Mouse (Mus musculus): ENCODE results near the gene Col1a2.

The Col1a2 gene

GRCm38 (mm10) chr6:4590089-4590488 lies 85.5 kb downstream of the Col1a2 start:
- no peak for DNase-seq
